Mouse (Mus musculus): ENCODE results near the gene Rabl3. TPM values are rescaled to one million over a fixed set of nuclear protein-coding genes. Genes with fewer than 3 reads are reported as not detected.

Gene Rabl3
- polyA plus RNA-seq (2012; rRNA removed): 8.4 TPM in 2 replicates

- DNase-seq (ENCODE audit: extremely low spot score in 1 of 2, low spot score in 1 of 2): peak; percentile 99
Measured at GRCm38 (mm10) chr16:37539611-37540580, at the start of gene Rabl3, which contains the start of gene Gtf2e1. TSS of gene Rabl3 (plus strand) at chr16:37539885. TSS of gene Gtf2e1 (minus strand) at chr16:37539789.

GRCm38 (mm10) chr16:37495017-37495416 is 44.7 kb upstream of the Rabl3 start:
- DNase-seq (ENCODE audit: extremely low spot score in 1 of 2, low spot score in 1 of 2): peak; percentile 65 to 70

GRCm38 (mm10) chr16:37498581-37498980 is 41.1 kb upstream of the Rabl3 start:
- no peak for DNase-seq (ENCODE audit: extremely low spot score in 1 of 2, low spot score in 1 of 2)

- DNase-seq (ENCODE audit: extremely low spot score in 1 of 2, low spot score in 1 of 2): no peak
Measured at GRCm38 (mm10) chr16:37504517-37504916, 35.2 kb upstream of the Rabl3 start.

GRCm38 (mm10) chr16:37506751-37507150 is 32.9 kb upstream of the Rabl3 start:
- peak in 1 of 2 experiments; percentile 42 for DNase-seq (ENCODE audit: extremely low spot score in 1 of 2, low spot score in 1 of 2)

- no peak for DNase-seq (ENCODE audit: extremely low spot score in 1 of 2, low spot score in 1 of 2)
Measured at GRCm38 (mm10) chr16:37511489-37511888, 28.2 kb upstream of the Rabl3 start.

- no peak for DNase-seq (ENCODE audit: extremely low spot score in 1 of 2, low spot score in 1 of 2)
Measured at GRCm38 (mm10) chr16:37514644-37515043, 25.0 kb upstream of the Rabl3 start.

GRCm38 (mm10) chr16:37516376-37516993 is 23.2 kb upstream of the Rabl3 start:
- DNase-seq (ENCODE audit: extremely low spot score in 1 of 2, low spot score in 1 of 2): no peak

- DNase-seq (ENCODE audit: extremely low spot score in 1 of 2, low spot score in 1 of 2): no peak
Measured at GRCm38 (mm10) chr16:37517596-37518211, 22.0 kb upstream of the Rabl3 start.

GRCm38 (mm10) chr16:37518662-37519061 is 21.0 kb upstream of the Rabl3 start:
- no peak for DNase-seq (ENCODE audit: extremely low spot score in 1 of 2, low spot score in 1 of 2)

GRCm38 (mm10) chr16:37519721-37520120 is 20.0 kb upstream of the Rabl3 start:
- DNase-seq (ENCODE audit: extremely low spot score in 1 of 2, low spot score in 1 of 2): no peak

- no peak for DNase-seq (ENCODE audit: extremely low spot score in 1 of 2, low spot score in 1 of 2)
Measured at GRCm38 (mm10) chr16:37520190-37521040, 19.3 kb upstream of the Rabl3 start.

- DNase-seq (ENCODE audit: extremely low spot score in 1 of 2, low spot score in 1 of 2): no peak
Measured at GRCm38 (mm10) chr16:37522100-37522697, 17.5 kb upstream of the Rabl3 start.

- DNase-seq (ENCODE audit: extremely low spot score in 1 of 2, low spot score in 1 of 2): no peak
Measured at GRCm38 (mm10) chr16:37525121-37525520, 14.6 kb upstream of the Rabl3 start.

- no peak for DNase-seq (ENCODE audit: extremely low spot score in 1 of 2, low spot score in 1 of 2)
Measured at GRCm38 (mm10) chr16:37526688-37527223, 12.9 kb upstream of the Rabl3 start.

- DNase-seq (ENCODE audit: extremely low spot score in 1 of 2, low spot score in 1 of 2): no peak
Measured at GRCm38 (mm10) chr16:37530170-37530569, 9.5 kb upstream of the Rabl3 start.

- DNase-seq (ENCODE audit: extremely low spot score in 1 of 2, low spot score in 1 of 2): peak; percentile 63 to 75
Measured at GRCm38 (mm10) chr16:37532046-37532445, 7.6 kb upstream of the Rabl3 start.

GRCm38 (mm10) chr16:37533369-37534068 is 6.2 kb upstream of the Rabl3 start:
- DNase-seq (ENCODE audit: extremely low spot score in 1 of 2, low spot score in 1 of 2): no peak

GRCm38 (mm10) chr16:37539240-37539610 is 460 bp upstream of the Rabl3 start:
- no peak for DNase-seq (ENCODE audit: extremely low spot score in 1 of 2, low spot score in 1 of 2)
